Mouse (Mus musculus) forebrain, embryonic 16.5 days (tissue): ENCODE results near the gene Pdcd11. TPM values are rescaled to one million over a fixed set of nuclear protein-coding genes. Genes with fewer than 3 reads are reported as not detected.
"Not testable (repeated sequence)": the region's sequence is repeated elsewhere in the genome, so short reads cannot be mapped to it uniquely, and the experiment has no call there.

Experiments
- ATAC-seq: fragments of 200-750 bp; cut with Nextera tagmentation; 2 replicates; pipeline ENCODE4 v1.8.0; 2017; ENCODE audit warnings: mild to moderate bottlenecking, moderate library complexity
- H3K27ac ChIP-seq: fragments of 300-500 bp; sonication (generic); 2 replicates; pipeline ENCODE4 v1.5.1; 2014; ENCODE audit warnings: low read length, control low read depth
- H3K27me3 ChIP-seq: fragments of 300-500 bp; sonication (generic); replicated peaks from 2 replicates; pipeline ENCODE4 v1.6.1; 2014; ENCODE audit warnings: low read length; ENCODE audit not compliant: control insufficient read depth, insufficient read depth
- H3K36me3 ChIP-seq: fragments of 300-500 bp; sonication (generic); 2 replicates; pipeline ENCODE4 v1.6.1; 2014; ENCODE audit not compliant: control insufficient read depth, insufficient read depth
- H3K4me1 ChIP-seq: fragments of 300-500 bp; sonication (generic); replicated peaks from 2 replicates; pipeline ENCODE4 v1.6.1; 2014; ENCODE audit warnings: low read length; ENCODE audit not compliant: control insufficient read depth, insufficient read depth
- H3K4me2 ChIP-seq: fragments of 300-500 bp; sonication (generic); 2 replicates; pipeline ENCODE4 v1.6.1; 2014; ENCODE audit warnings: mild to moderate bottlenecking, low read length, control low read depth
- H3K4me3 ChIP-seq: fragments of 300-500 bp; sonication (generic); replicated peaks from 2 replicates; pipeline ENCODE4 v1.5.1; 2014; ENCODE audit warnings: mild to moderate bottlenecking, low read length, control low read depth
- H3K9ac ChIP-seq: fragments of 300-500 bp; sonication (generic); replicated peaks from 2 replicates; pipeline ENCODE4 v1.6.1; 2014; ENCODE audit warnings: low read depth, low read length, control low read depth
- H3K9me3 ChIP-seq: fragments of 300-500 bp; sonication (generic); 2 replicates; pipeline ENCODE4 v1.6.1; 2016; ENCODE audit warnings: low read length; ENCODE audit not compliant: control insufficient read depth
- WGBS: fragments of 180-500 bp; shearing (Covaris S2); extraction: QIAGEN DNeasy Blood & Tissue Kit; methylation state at CpG from one replicate; pipeline ENCODE4 v1.1.7; 2014; 5-methylcytosine and 5-hydroxymethylcytosine counted together
- polyA plus RNA-seq: library from polyadenylated mRNA; unstranded; fragments of >200 nt; fragmentation: Nextera tagmentation; extraction: Ambion mirVana; gene quantifications from 2 replicates; pipeline ENCODE4 v1.2.1, GENCODE M21; 2015

The Pdcd11 gene
- polyA plus RNA-seq, 1 experiment from 2014 or later, result 8.1 TPM

DNA sequence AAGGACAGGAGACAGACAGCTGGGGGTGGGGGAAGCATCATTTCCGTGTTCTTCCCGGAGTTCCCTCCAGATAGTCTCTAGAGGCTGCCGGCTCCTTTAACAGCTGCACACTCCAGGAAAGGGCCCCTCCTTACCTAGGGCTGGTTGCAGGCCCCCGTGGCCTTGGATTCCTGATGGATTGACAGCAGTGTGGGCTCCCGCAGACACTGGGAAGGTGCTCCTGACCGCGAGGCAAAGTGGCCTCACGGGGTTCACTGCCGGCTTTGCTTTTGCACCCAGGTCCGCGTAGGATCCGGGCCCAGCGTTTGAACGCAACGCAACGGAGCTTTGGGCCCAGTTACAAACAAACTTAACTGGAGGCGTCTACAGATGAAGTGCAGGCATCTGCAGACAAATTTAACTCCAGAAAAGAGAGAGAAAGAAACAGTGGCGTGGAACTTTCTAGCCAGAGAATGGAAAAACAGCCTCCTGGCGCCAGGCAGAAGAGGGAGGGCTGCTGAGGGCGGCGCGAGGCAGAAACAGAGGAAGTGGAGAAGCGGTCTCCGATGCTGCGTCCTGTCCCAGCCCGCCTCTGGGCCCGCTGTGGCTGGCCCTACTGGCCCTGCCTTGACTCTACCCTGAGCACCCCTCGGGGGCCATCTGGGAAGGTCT, 47.3 kb downstream of the Pdcd11 start, which contains the start of gene Calhm2:
Calhm2 (minus strand) TSS at position 524 of the 651 bp plus-strand sequence.
- no peak within 1 kb of the TSS for H3K27ac ChIP-seq
- 12% methylated on average over 28 of the region's 28 CpGs for WGBS
- peaks cover 16% of the 10 kb centered on the region for H3K4me1 ChIP-seq
- no peaks in the 10 kb centered on the region for H3K36me3 ChIP-seq
- peak within 1 kb of the TSS; percentile 35 for H3K9ac ChIP-seq
- no peaks in the 10 kb centered on the region for H3K9me3 ChIP-seq
- ATAC-seq, result peak; percentile 61
- H3K27me3 ChIP-seq, result no peaks in the 10 kb centered on the region
- peak within 1 kb of the TSS; percentile 42 for H3K4me2 ChIP-seq
- H3K4me3 ChIP-seq, result peak within 1 kb of the TSS; percentile 13

GRCm38 (mm10) chr19:47139611-47140010, 49.0 kb downstream of the Pdcd11 start:
- H3K27me3 ChIP-seq, H3K27ac ChIP-seq, H3K9me3 ChIP-seq, H3K4me3 ChIP-seq, H3K4me2 ChIP-seq, H3K9ac ChIP-seq, ATAC-seq, H3K36me3 ChIP-seq: not testable (repeated sequence)
- H3K4me1 ChIP-seq, result peaks cover 16% of the 10 kb centered on the region
- WGBS, result 39% methylated on average over 7 of the region's 7 CpGs

- peaks cover 9% of the 10 kb centered on the region for H3K4me1 ChIP-seq
- H3K4me2 ChIP-seq, result no peak overlapping the region
- no peak overlapping the region for H3K4me3 ChIP-seq
- no peak for ATAC-seq
- no peaks in the 10 kb centered on the region for H3K36me3 ChIP-seq
- no peak overlapping the region for H3K27ac ChIP-seq
- H3K9me3 ChIP-seq, result no peaks in the 10 kb centered on the region
- no peak overlapping the region for H3K9ac ChIP-seq
- whole genome bisulfite sequencing, result 84% methylated on average over 6 of the region's 6 CpGs
- no peaks in the 10 kb centered on the region for H3K27me3 ChIP-seq
Measured at GRCm38 (mm10) chr19:47142438-47142837, 51.9 kb downstream of the Pdcd11 start.

DNA sequence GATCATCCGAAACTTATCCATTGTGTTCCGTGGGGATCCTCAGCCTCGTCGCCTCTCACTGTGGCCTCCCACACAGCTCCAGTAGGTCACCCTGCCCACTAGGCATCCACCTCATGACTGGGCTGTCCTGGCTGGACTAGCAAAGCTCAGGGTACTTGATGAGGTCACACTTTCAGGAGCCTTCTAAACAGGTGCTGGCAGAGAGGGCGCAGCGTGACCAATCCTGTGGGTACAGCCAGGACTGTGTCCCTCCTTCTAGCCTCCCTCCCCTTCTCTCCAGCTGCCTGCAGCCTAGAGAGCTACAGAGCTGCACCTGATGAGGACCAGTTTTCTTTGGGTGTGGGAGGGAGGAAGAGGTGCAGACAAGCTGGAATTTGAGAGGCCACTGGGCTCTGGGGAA, 53.6 kb downstream of the Pdcd11 start, which contains the start of gene Calhm1:
Calhm1 (minus strand) TSS at position 101 of the 400 bp plus-strand sequence.
- 90% methylated on average over 6 of the region's 6 CpGs for WGBS
- Histone ChIP-seq H3K9ac (no peak within 1 kb of the TSS), H3K4me1 (no peaks in the 10 kb centered on the region), H3K36me3 (no peaks in the 10 kb centered on the region), H3K27me3 (no peaks in the 10 kb centered on the region), H3K9me3 (no peaks in the 10 kb centered on the region), H3K4me2 (no peak within 1 kb of the TSS), H3K27ac (no peak within 1 kb of the TSS), H3K4me3 (no peak within 1 kb of the TSS)
- no peak for ATAC-seq

GRCm38 (mm10) chr19:47148267-47148847, 57.8 kb downstream of the Pdcd11 start:
- H3K4me3 ChIP-seq, result no peak overlapping the region
- H3K27ac ChIP-seq, result no peak overlapping the region
- WGBS, result 85% methylated on average over 5 of the region's 5 CpGs
- no peak overlapping the region for H3K9ac ChIP-seq
- no peaks in the 10 kb centered on the region for H3K27me3 ChIP-seq
- ATAC-seq, result no peak
- H3K4me2 ChIP-seq, result no peak overlapping the region
- H3K36me3 ChIP-seq, result no peaks in the 10 kb centered on the region
- 0 out of 2 replicates have a peak, but pooled peaks cover 2% of the 10 kb centered on the region for H3K4me1 ChIP-seq
- no peaks in the 10 kb centered on the region for H3K9me3 ChIP-seq

GRCm38 (mm10) chr19:47149854-47150253, 59.3 kb downstream of the Pdcd11 start:
- no peaks in the 10 kb centered on the region for H3K27me3 ChIP-seq
- no peak overlapping the region for H3K4me2 ChIP-seq
- 64% methylated on average over 4 of the region's 4 CpGs for WGBS
- H3K9ac ChIP-seq, result no peak overlapping the region
- ATAC-seq, result no peak
- no peak overlapping the region for H3K27ac ChIP-seq
- 0 out of 2 replicates have a peak, but pooled peaks cover 2% of the 10 kb centered on the region for H3K4me1 ChIP-seq
- H3K4me3 ChIP-seq, result no peak overlapping the region
- H3K36me3 ChIP-seq, result no peaks in the 10 kb centered on the region
- H3K9me3 ChIP-seq, result no peaks in the 10 kb centered on the region

DNA sequence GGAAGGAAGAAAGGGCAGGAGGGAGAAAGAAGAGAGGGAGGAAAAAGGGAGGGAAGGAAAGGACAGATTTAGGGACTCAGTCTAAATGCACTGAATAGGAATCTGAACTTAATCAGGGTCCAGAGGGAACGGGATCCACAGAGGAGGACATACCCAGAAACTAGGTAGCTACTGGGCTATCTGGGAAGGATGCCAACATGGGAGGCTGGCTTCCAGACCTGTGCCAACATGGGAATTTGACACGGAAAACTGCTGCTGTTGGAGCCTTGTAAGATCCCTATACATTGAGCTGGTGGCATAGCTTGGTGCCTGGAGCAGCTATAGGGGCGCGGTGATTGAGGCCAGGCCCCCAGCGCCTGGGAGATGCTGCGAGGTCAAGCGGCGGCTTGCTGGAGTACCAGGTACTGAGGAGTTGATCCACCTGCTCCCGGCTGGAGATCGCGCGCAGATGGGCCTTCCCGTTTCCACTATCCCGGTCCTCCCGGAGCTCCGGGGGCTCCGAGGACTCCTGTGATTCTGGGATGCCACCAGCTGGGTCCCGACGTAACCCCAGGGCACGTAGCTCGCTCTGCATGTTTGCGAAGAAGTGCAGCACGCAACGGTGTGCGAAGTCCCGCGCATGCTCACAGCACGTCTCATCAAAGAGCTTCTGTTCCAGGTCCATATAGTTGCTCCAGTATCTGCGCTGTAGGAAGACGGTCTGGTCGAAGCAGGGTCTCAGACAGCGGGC, 60.9 kb downstream of the Pdcd11 start:
- Histone ChIP-seq H3K36me3 (no peaks in the 10 kb centered on the region), H3K9me3 (no peaks in the 10 kb centered on the region), H3K27ac (no peak overlapping the region), H3K4me3 (peak overlapping the region; percentile 45), H3K9ac (peak overlapping the region; percentile 60), H3K4me1 (0 out of 2 replicates have a peak, but pooled peaks cover 2% of the 10 kb centered on the region), H3K4me2 (peak overlapping the region; percentile 66), H3K27me3 (no peaks in the 10 kb centered on the region)
- WGBS, result 29% methylated on average over 32 of the region's 32 CpGs
- ATAC-seq, result peak; percentile 67

DNA sequence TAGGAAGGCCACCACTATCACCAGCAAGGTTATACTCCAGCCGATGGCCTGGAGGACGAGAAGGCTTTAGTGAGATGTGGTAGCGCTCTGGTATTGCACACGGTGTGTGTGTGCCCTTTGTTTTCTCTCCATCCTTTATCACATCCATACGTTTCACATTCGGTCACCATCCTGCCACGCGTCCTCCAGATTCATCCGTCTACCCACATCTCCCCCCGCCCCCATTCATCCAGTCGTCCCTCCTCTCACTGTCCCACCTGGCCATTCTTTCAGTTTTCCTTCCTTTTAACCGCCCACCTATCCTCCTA, 61.4 kb downstream of the Pdcd11 start:
- H3K4me3 ChIP-seq, result peak overlapping the region; percentile 45
- no peaks in the 10 kb centered on the region for H3K36me3 ChIP-seq
- no peaks in the 10 kb centered on the region for H3K9me3 ChIP-seq
- ATAC-seq, result no peak; the same call in 1 of the 2 replicates
- 0 out of 2 replicates have a peak, but pooled peaks cover 2% of the 10 kb centered on the region for H3K4me1 ChIP-seq
- H3K27me3 ChIP-seq, result no peaks in the 10 kb centered on the region
- no peak overlapping the region for H3K27ac ChIP-seq
- peak overlapping the region; percentile 66 for H3K4me2 ChIP-seq
- peak overlapping the region; percentile 60 for H3K9ac ChIP-seq
- 60% methylated on average over 12 of the region's 12 CpGs for WGBS

DNA sequence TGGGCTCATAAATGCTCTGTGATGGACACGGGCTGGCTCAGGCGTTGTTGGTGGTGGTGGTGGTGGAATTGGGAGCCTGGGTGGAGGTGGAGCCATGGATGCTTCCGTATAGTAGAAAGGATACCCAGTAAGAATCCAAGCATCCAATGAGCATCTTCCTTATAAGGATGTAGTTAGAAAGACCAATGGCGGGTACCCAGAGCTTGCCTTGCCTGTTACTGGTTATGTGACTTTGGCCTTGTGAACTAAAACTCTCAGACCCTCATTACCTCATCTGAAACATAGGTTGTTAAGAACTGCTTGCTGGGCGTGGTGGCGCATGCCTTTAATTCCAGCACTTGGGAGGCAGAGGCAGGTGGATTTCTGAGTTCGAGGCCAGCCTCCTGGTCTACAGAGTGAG, 63.2 kb downstream of the Pdcd11 start:
- no peak for ATAC-seq
- Histone ChIP-seq H3K9ac (no peak overlapping the region), H3K27ac (no peak overlapping the region), H3K4me1 (0 out of 2 replicates have a peak, but pooled peaks cover 2% of the 10 kb centered on the region), H3K9me3 (no peaks in the 10 kb centered on the region), H3K27me3 (no peaks in the 10 kb centered on the region), H3K4me2 (no peak overlapping the region), H3K36me3 (no peaks in the 10 kb centered on the region), H3K4me3 (no peak overlapping the region)
- WGBS, result 92% methylated on average over 7 of the region's 7 CpGs
